In the genomic region with DNA sequence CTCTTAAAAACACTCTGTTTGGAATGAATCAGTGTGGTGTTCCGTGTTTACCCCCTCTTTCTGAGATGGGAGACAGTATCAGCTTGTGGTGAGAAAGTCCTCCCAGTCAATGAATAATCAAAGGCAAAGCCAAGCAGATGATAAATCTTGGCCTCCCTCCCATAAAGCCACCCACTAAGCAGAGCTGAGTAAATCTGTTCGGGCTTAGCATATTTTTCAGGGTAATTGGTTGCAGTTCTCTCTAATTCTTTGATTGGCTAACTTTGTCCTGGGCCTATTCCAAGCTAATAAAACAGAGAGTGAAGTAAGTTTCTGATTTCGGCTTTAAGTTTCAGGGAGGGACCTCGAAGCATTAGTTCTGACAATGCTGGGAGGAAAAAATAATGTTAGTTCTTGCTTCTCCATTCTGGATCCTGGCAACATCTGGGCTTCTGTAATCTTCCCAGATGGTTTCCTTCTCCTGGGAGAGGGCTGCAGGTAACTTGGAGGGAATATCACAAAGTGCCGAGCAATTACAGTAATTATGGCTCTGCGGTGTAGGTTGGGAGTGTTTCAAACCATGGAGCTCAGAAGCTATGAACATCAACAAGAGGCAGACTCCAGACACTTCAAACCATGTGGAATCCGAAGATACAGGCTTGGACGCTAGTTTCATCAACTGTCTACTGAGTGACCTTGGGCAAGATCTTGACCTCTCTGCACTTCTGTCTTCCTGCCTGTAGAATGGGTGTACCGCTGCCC, we compare ENCODE assay signal across 10 mouse cellular contexts. TPM values are rescaled to one million over a fixed set of nuclear protein-coding genes. Genes with fewer than 3 reads are reported as not detected.
DNase-seq lines count a peak whose midpoint lies in the region; ATAC-seq lines count a peak whose summit lies in the region.
"Had no signal": no experiment of that assay in that cellular context is flagged by ENCODE, and none has a peak within 500 bp of the region (broad histone marks: within the 10 kb centered on the region; RNA-seq: fewer than 3 reads in every experiment).

No protein-coding gene starts in this region.

- H3K4me3 ChIP-seq in heart, embryonic 11.5 days (ENCODE audit: low read depth, low read length), result no peak overlapping the region
- no peak overlapping the region for H3K4me3 ChIP-seq in forebrain, embryonic 16.5 days (replicated peaks; ENCODE audit: low read length)

- 76% methylated on average over 9 of the region's 9 CpGs for WGBS in heart, embryonic 11.5 days (ENCODE audit: insufficient replicate concordance)
- 58% methylated on average over 9 of the region's 9 CpGs for WGBS in forebrain, embryonic 16.5 days

- intact Hi-C loops in left cerebral cortex, postnatal 14 days (cut with DNase I), result loop anchor here (10.0 kb wide), 1 partner anchor 644 kb away; no protein-coding TSS in a partner anchor

- H3K36me3 ChIP-seq in heart, embryonic 11.5 days (ENCODE audit: control insufficient read depth, insufficient read depth, low read length), result no peaks in the 10 kb centered on the region
- no peaks in the 10 kb centered on the region for H3K36me3 ChIP-seq in forebrain, embryonic 16.5 days (ENCODE audit: control insufficient read depth, insufficient read depth)

- H3K4me2 ChIP-seq in heart, embryonic 11.5 days, result no peak overlapping the region
- no peak overlapping the region for H3K4me2 ChIP-seq in forebrain, embryonic 16.5 days (ENCODE audit: low read length)

- H3K27me3 ChIP-seq in heart, embryonic 11.5 days (ENCODE audit: control insufficient read depth, insufficient read depth, low read length), result no peaks in the 10 kb centered on the region
- no peaks in the 10 kb centered on the region for H3K27me3 ChIP-seq in forebrain, embryonic 16.5 days (replicated peaks; ENCODE audit: control insufficient read depth, insufficient read depth, low read length)

- ATAC-seq in heart, embryonic 11.5 days (replicated peaks; ENCODE audit: insufficient number of reproducible peaks, low FRiP score, low TSS enrichment), result no peak
- peak; percentile 87 for ATAC-seq in forebrain, embryonic 16.5 days

- no peak overlapping the region for H3K9ac ChIP-seq in heart, embryonic 11.5 days (ENCODE audit: low read depth, low read length)
- H3K9ac ChIP-seq in forebrain, embryonic 16.5 days (replicated peaks; ENCODE audit: low read depth, low read length), result no peak overlapping the region

- peak; percentile 7 for DNase-seq in heart, postnatal 4 days
- DNase-seq in NIH3T3 (ENCODE audit: low read depth), result peak; percentile 81
- peak; percentile 54 to 79 for DNase-seq in left cerebral cortex, postnatal 14 days (ENCODE audit: low spot score in 2 of 2)
- no peak for DNase-seq in T-cell, adult 2 months (ENCODE audit: low spot score)
- no peak for DNase-seq in neural tube, embryonic 10.5 days (ENCODE audit: extremely low spot score, low spot score)
- no peak for DNase-seq in cerebellum, adult 9-10 months
- DNase-seq: adrenal gland, postnatal 36 days; lung, postnatal 4 days had no signal

- no peaks in the 10 kb centered on the region for H3K4me1 ChIP-seq in heart, embryonic 11.5 days (ENCODE audit: control insufficient read depth, insufficient read depth, low read length)
- peaks cover 4% of the 10 kb centered on the region; the same call in 1 of the 2 replicates for H3K4me1 ChIP-seq in forebrain, embryonic 16.5 days (replicated peaks; ENCODE audit: control insufficient read depth, insufficient read depth, low read length)

- H3K9me3 ChIP-seq in heart, embryonic 11.5 days (replicated peaks; ENCODE audit: control insufficient read depth, low read length), result no peaks in the 10 kb centered on the region
- no peaks in the 10 kb centered on the region for H3K9me3 ChIP-seq in forebrain, embryonic 16.5 days (ENCODE audit: control insufficient read depth, low read length)

- no peak overlapping the region for H3K27ac ChIP-seq in heart, embryonic 11.5 days (ENCODE audit: low read depth, low read length)
- no peak overlapping the region for H3K27ac ChIP-seq in forebrain, embryonic 16.5 days (ENCODE audit: low read length)

RNA-seq across cellular contexts. Expression of a gene that starts 44.3 kb away (rescaled TPM):
- 10 to 100 TPM; 77.8 to 79.9 TPM for total RNA-seq in heart, postnatal 4 days (2021)
- 68.4 and 79.3 TPM in 2 replicates for polyA plus RNA-seq in heart, embryonic 11.5 days (2014; fragmentation: Nextera tagmentation; extraction: Ambion mirVana)
- polyA plus RNA-seq in forebrain, embryonic 16.5 days (2015; fragmentation: Nextera tagmentation; extraction: Ambion mirVana), result 104 and 110 TPM in 2 replicates
- total RNA-seq in left cerebral cortex, postnatal 14 days (2021), result 100 to 1,000 TPM; 198 to 199 TPM

Comparison
In these comparisons a context has a peak if more than half of its experiments do, and no peak if none do; other contexts are left out.
1. DNase-seq: peak in heart, postnatal 4 days (single experiment), NIH3T3 (single experiment) and left cerebral cortex, postnatal 14 days (2 of 2); none in T-cell, adult 2 months (single experiment), neural tube, embryonic 10.5 days (single experiment) and cerebellum, adult 9-10 months (single experiment).